Mouse (Mus musculus) lung, embryonic 16.5 days (tissue): Measurements from ENCODE around the gene Etl4. TPM values are rescaled to one million over a fixed set of nuclear protein-coding genes. Genes with fewer than 3 reads are reported as not detected.
"Not testable (repeated sequence)": the region's sequence is repeated elsewhere in the genome, so short reads cannot be mapped to it uniquely, and the experiment has no call there.

ENCODE experiments used
- ATAC-seq: fragments of 200-750 bp; cut with Nextera tagmentation; 2 replicates; pipeline ENCODE4 v1.8.0; 2017; ENCODE audit warnings: low read depth, mild to moderate bottlenecking, moderate library complexity
- H3K27ac ChIP-seq: fragments of 300-500 bp; sonication (generic); 2 replicates; pipeline ENCODE4 v1.5.1; 2014; ENCODE audit warnings: mild to moderate bottlenecking, control low read depth, low read length
- H3K27me3 ChIP-seq: fragments of 300-500 bp; sonication (generic); 2 replicates; pipeline ENCODE4 v1.6.1; 2014; ENCODE audit warnings: low read depth, low read length, mixed read lengths; ENCODE audit not compliant: control insufficient read depth, insufficient read depth
- H3K36me3 ChIP-seq: fragments of 300-500 bp; sonication (generic); 2 replicates; pipeline ENCODE4 v1.6.1; 2014; ENCODE audit warnings: low read length; ENCODE audit not compliant: control insufficient read depth, insufficient read depth
- H3K4me1 ChIP-seq: fragments of 300-500 bp; sonication (generic); replicated peaks from 2 replicates; pipeline ENCODE4 v1.6.1; 2014; ENCODE audit warnings: low read length, mixed read lengths; ENCODE audit not compliant: control insufficient read depth, insufficient read depth
- H3K4me2 ChIP-seq: fragments of 300-500 bp; sonication (generic); 2 replicates; pipeline ENCODE4 v1.6.1; 2014; ENCODE audit warnings: low read depth, low read length, control low read depth
- H3K4me3 ChIP-seq: fragments of 300-500 bp; sonication (generic); 2 replicates; pipeline ENCODE4 v1.5.1; 2014; ENCODE audit warnings: mild to moderate bottlenecking, low read length, control low read depth
- H3K9ac ChIP-seq: fragments of 300-500 bp; sonication (generic); 2 replicates; pipeline ENCODE4 v1.6.1; 2014; ENCODE audit warnings: low read length, control low read depth
- H3K9me3 ChIP-seq: fragments of 300-500 bp; sonication (generic); 2 replicates; pipeline ENCODE4 v1.6.1; 2016; ENCODE audit warnings: low read length; ENCODE audit not compliant: control insufficient read depth
- WGBS: fragments of 180-500 bp; shearing (Covaris S2); extraction: QIAGEN DNeasy Blood & Tissue Kit; methylation state at CpG from one replicate; pipeline ENCODE4 v1.1.7; 2014; 5-methylcytosine and 5-hydroxymethylcytosine counted together
- polyA plus RNA-seq: library from polyadenylated mRNA; unstranded; fragments of >200 nt; fragmentation: Nextera tagmentation; extraction: Ambion mirVana; gene quantifications from 2 replicates; pipeline ENCODE4 v1.2.1, GENCODE M21; 2015

Etl4 gene
- polyA plus RNA-seq, 1 experiment from 2014 or later = 28.2 TPM

DNA sequence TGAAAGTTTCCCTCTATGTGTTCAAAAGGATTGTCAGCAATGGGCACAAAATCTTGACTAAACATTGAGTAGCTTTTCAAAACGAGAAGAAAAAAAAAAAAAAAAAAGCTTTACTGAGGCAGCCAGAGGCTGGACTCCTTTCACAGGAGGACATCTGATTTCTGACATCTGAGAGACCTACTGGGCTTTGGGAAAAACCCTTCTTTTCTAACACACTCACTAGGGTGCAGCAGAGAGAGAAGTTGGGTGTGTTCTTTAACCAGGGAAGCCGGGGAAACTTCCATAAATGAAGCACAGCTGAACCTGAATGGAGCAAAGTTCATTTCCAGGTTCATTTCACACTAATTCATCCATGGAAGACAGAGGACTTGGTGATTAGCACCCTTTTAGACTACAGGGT, 222.2 kb downstream of the Etl4 start:
- H3K27me3 ChIP-seq = no peaks in the 10 kb centered on the region
- H3K9ac ChIP-seq = no peak overlapping the region
- no peak overlapping the region for H3K27ac ChIP-seq
- H3K4me2 ChIP-seq = no peak overlapping the region
- no peaks in the 10 kb centered on the region for H3K4me1 ChIP-seq
- no peak overlapping the region for H3K4me3 ChIP-seq
- 19% methylated on average over 2 of the region's 2 CpGs for WGBS
- no peaks in the 10 kb centered on the region for H3K36me3 ChIP-seq
- ATAC-seq = no peak
- no peaks in the 10 kb centered on the region for H3K9me3 ChIP-seq

DNA sequence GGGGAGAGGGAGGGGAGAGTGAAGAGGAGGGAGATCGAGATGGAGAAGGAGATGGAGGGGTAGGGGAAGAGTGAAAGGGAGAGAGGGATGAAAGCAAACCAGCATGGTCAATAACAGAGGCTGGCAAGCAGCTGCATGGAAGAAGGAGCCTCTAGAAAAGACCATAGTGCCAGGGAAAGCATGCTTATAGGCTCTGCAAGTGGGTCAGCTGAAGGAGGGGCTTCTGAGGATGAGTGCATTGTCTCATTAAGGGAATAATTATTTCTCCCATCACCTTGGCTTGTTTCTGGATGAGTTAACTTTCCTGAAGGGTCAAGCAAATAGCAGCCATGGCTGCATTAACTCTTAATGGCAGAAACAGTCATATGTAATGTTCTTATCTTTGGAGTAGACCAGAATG, 228.8 kb downstream of the Etl4 start:
- 50% methylated on average over 1 of the region's 1 CpGs for WGBS
- ATAC-seq = no peak
- Histone ChIP-seq H3K27me3 (no peaks in the 10 kb centered on the region), H3K9ac (no peak overlapping the region), H3K4me1 (no peaks in the 10 kb centered on the region), H3K36me3 (no peaks in the 10 kb centered on the region), H3K27ac (no peak overlapping the region), H3K4me2 (no peak overlapping the region), H3K9me3 (no peaks in the 10 kb centered on the region), H3K4me3 (no peak overlapping the region)

DNA sequence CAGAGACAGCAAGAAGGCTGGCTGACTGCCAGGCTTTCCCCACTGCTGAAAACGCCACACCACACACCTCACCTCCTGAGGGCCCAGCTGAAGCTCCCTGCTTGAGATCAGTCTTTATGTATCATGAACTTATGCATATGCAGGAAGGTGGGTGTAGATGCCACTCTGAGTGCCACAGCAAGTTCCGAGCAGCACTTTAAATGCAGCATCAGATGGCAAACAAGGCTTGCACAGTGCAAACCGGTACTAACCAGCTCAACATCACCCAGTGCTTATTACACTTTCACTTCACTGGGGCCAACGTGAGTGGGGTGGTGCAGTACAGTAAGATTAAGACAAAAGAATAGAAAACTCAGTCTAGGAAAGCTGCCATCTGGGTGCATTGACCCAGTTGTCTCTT, 235.8 kb downstream of the Etl4 start:
- Histone ChIP-seq H3K4me3 (no peak overlapping the region), H3K27ac (no peak overlapping the region), H3K9me3 (no peaks in the 10 kb centered on the region), H3K4me2 (no peak overlapping the region), H3K4me1 (no peaks in the 10 kb centered on the region), H3K27me3 (no peaks in the 10 kb centered on the region), H3K9ac (no peak overlapping the region), H3K36me3 (no peaks in the 10 kb centered on the region)
- 51% methylated on average over 4 of the region's 4 CpGs for WGBS
- no peak for ATAC-seq

DNA sequence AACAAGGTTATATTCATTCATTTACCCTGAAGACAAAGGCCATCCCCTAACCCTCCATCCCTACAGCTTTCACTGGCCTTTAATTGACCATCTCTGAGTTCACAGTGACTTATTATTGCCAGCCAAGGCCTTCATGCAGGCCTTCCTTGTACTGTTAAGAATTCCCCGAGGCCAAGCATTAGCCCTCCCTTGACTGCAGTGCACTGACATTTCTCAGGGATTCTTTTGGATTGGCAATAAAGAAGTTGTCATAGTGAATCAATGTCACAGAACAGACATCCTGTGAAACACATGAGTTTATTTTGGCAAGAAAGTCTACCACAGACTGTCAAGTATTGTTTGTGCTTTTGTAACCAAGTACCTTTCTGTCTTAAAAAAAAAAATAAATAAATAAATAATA, 257.5 kb downstream of the Etl4 start:
- no peak overlapping the region for H3K4me3 ChIP-seq
- no peaks in the 10 kb centered on the region for H3K4me1 ChIP-seq
- H3K4me2 ChIP-seq = no peak overlapping the region
- H3K9me3 ChIP-seq = no peaks in the 10 kb centered on the region
- no peaks in the 10 kb centered on the region for H3K27me3 ChIP-seq
- no peak overlapping the region for H3K9ac ChIP-seq
- no peak overlapping the region for H3K27ac ChIP-seq
- WGBS = 58% methylated on average over 1 of the region's 1 CpGs
- no peak for ATAC-seq
- no peaks in the 10 kb centered on the region for H3K36me3 ChIP-seq

DNA sequence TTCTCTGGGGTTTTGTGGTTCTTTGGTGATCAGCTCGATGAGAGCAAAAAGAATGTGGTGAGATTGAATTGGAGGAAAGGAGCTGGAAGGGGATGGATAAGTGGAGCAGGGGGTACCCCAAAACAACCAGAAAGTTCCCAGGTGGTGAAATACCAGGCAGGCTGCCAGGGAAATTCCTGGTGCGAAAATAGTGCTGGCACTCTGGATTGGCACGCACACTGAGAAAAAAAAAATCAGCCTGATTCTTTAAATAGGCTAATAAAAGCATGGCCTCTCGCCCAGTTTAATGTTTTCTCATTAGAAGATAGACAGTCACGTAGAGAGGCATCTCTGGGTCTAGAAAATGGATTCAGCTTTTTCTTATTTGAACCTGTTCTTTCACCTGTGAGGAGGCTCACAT, 258.0 kb downstream of the Etl4 start:
- no peak for ATAC-seq
- H3K4me1 ChIP-seq = no peaks in the 10 kb centered on the region
- H3K4me3 ChIP-seq = no peak overlapping the region
- H3K27me3 ChIP-seq = no peaks in the 10 kb centered on the region
- H3K9ac ChIP-seq = no peak overlapping the region
- WGBS = 71% methylated on average over 5 of the region's 5 CpGs
- no peaks in the 10 kb centered on the region for H3K9me3 ChIP-seq
- no peak overlapping the region for H3K4me2 ChIP-seq
- H3K36me3 ChIP-seq = no peaks in the 10 kb centered on the region
- no peak overlapping the region for H3K27ac ChIP-seq

DNA sequence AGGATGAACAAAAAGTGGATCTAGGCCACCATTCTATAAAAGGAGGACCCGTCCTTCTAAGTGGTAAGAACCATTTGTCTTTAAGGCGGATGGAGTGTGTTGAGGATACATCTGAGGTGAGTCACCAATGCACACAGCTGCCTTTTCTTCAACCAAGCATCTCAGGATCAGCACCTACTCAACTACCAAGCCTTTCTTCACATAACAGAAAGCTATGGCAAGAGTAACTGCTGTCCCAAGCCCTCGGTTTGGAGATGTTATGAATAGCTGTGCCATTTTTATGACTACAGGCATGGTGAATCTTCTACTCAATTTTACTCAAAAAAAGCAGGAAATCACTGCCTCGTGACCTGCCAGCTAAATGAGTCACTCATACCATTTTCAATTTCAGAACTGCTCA, 258.6 kb downstream of the Etl4 start:
- WGBS = 84% methylated on average over 4 of the region's 4 CpGs
- Histone ChIP-seq H3K36me3 (no peaks in the 10 kb centered on the region), H3K9ac (no peak overlapping the region), H3K4me2 (no peak overlapping the region), H3K4me1 (no peaks in the 10 kb centered on the region), H3K27ac (no peak overlapping the region), H3K4me3 (no peak overlapping the region), H3K9me3 (no peaks in the 10 kb centered on the region), H3K27me3 (no peaks in the 10 kb centered on the region)
- ATAC-seq = no peak

DNA sequence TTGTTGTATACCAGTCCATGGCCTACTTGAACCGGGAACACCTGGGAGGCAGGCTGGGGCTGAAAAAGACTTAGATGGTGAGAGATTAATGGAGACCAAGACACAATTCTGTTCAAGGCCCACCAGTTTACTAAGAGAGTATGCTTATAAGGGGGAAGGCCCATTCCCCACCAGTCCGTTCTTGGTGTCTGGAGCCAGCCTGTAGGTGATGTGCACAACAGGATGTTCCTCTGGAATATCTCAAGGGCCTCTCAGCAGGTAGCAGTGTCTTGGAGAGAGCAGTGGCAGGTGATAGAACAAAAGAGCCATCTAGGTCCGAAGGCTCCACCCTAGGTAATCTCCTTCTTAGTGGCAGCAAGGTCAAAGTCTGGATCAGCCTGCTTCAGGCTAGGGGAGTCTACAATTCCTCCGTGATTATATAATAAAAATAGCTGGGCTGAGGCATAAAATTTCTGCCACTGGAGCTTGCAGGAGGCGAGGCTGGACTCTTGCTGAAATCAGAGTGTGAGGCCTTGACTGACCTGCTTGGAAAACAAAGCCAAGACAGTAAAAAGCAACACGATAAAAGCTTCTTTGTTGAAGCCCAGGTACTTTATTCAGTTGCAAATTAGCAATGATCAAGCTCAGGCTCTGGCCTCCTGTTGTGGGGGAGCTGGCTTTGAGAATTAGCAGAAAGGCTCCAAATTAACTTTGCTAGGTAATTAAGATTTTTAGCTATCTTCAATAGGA, 267.0 kb downstream of the Etl4 start:
- H3K9ac ChIP-seq, ATAC-seq, H3K4me2 ChIP-seq, H3K27ac ChIP-seq, H3K27me3 ChIP-seq, H3K4me1 ChIP-seq, H3K9me3 ChIP-seq, H3K4me3 ChIP-seq, H3K36me3 ChIP-seq: not testable (repeated sequence)
- WGBS = 75% methylated on average over 6 of the region's 6 CpGs

DNA sequence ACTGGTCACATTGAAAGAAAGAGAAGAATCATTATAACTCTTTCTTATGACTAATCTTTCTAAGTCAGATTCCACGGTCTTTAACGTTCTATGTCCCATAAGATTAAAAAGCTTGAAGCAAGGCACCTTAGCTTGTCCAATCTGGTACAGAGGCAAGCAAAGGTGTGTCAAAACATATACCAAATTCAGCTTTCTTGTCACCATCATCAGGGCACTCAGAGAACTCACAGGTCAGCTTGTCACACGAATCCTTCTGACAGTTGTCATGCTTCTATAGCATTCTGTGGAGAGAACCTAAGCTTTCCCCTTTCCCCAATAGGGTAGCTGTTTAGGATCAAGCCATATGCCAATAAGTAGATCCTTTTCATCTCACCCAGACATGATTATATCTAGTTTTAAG, 267.7 kb downstream of the Etl4 start:
- ATAC-seq, H3K9me3 ChIP-seq, H3K4me2 ChIP-seq, H3K27me3 ChIP-seq, H3K9ac ChIP-seq, H3K27ac ChIP-seq, H3K4me1 ChIP-seq, H3K36me3 ChIP-seq, H3K4me3 ChIP-seq: not testable (repeated sequence)
- 88% methylated on average over 3 of the region's 3 CpGs for WGBS

DNA sequence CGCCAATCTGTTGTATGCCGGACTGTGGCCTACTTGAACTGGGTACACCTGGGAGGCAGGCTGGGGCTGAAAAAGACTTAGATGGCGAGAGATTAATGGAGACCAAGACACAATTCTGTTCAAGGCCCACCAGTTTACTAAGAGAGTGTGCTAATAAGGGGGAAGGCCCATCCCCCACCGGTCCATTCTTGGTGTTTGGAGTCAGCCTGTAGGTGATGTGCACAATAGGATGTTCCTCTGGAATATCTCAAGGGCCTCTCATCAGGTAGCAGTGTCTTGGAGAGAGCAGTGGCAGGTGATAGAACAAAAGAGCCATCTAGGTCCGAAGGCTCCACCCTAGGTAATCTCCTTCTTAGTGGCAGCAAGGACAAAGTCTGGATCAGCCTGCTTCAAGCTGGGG, 271.0 kb downstream of the Etl4 start:
- not testable (repeated sequence) for H3K9me3 ChIP-seq, H3K27ac ChIP-seq, H3K4me2 ChIP-seq, H3K4me3 ChIP-seq, ATAC-seq, H3K9ac ChIP-seq, H3K4me1 ChIP-seq, H3K27me3 ChIP-seq, H3K36me3 ChIP-seq
- 79% methylated on average over 5 of the region's 5 CpGs for WGBS

DNA sequence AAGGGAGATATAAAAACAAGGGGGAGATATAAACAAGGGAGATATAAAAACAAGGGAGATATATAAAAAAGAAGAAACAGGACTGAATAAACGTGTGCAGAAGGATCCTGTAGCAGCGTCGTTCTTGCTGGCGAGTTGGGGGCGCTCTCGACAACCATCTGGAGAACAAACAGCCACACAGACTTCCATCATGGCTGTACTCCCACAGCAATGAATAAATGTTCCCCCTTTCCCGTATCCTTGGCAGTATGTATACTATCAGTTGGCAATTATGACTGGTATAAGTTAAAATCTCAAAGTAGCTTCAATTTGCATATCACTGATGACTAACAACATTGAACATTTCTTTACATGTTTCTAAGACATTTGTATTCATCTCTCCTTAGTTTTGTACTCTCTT, 277.6 kb downstream of the Etl4 start:
- H3K27me3 ChIP-seq, H3K4me1 ChIP-seq, H3K36me3 ChIP-seq, ATAC-seq, H3K9me3 ChIP-seq, H3K27ac ChIP-seq, H3K9ac ChIP-seq, H3K4me2 ChIP-seq, H3K4me3 ChIP-seq: not testable (repeated sequence)
- WGBS = 79% methylated on average over 7 of the region's 7 CpGs
